Comparison of ENCODE assay signal across 17 mouse cellular contexts in the genomic region with DNA sequence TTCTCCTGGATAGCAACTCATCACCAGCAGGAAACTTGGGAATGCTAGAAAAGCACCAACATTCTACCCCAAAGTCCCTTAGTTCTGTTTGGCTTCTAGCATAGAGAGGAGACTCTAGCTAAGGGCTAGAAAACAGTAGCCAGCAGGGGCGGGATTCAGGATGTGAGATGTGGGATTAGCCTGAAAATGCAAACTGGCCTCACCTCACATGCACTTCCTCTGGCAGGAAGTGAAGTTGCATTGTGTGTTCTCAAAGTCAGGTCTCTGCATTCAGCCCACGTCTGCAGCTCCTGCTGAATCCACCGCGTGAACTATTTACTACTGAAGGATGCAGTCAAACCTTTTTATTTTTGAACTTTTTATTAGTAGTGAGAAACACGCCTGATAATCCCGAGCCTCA.
DNase-seq lines count a peak whose midpoint lies in the region; ATAC-seq lines count a peak whose summit lies in the region.
"Had no signal": no experiment of that assay in that cellular context is flagged by ENCODE, and none has a peak within 500 bp of the region (broad histone marks: within the 10 kb centered on the region; RNA-seq: fewer than 3 reads in every experiment).

No protein-coding gene starts in this region.

- peaks cover 19% of the 10 kb centered on the region for H3K9me3 ChIP-seq in megakaryocyte, embryonic 14.5 days
- H3K9me3 ChIP-seq: neural tube, embryonic 12.5 days had no signal

- H3K27me3 ChIP-seq in megakaryocyte, embryonic 14.5 days (replicated peaks): no peaks in the 10 kb centered on the region
- H3K27me3 ChIP-seq: neural tube, embryonic 12.5 days had no signal

- intact Hi-C loops in left cerebral cortex, postnatal 36 days (cut with DNase I): no loop called here

- H3K36me3 ChIP-seq in megakaryocyte, embryonic 14.5 days (replicated peaks; ENCODE audit: low read length): peaks cover 6% of the 10 kb centered on the region
- H3K36me3 ChIP-seq: neural tube, embryonic 12.5 days had no signal

- peak overlapping the region; percentile 80 for H3K4me3 ChIP-seq in megakaryocyte, embryonic 14.5 days (replicated peaks)
- H3K4me3 ChIP-seq: layer of hippocampus, adult 2 months; neural tube, embryonic 12.5 days had no signal

- peaks cover 16% of the 10 kb centered on the region for H3K4me1 ChIP-seq in megakaryocyte, embryonic 14.5 days
- H3K4me1 ChIP-seq: neural tube, embryonic 12.5 days had no signal

- peak; percentile 70 for DNase-seq in ZHBTc4 (ENCODE audit: low read depth, low spot score)
- no peak for DNase-seq in layer of hippocampus, adult 11-12 months (ENCODE audit: low spot score)
- DNase-seq in left cerebral cortex, postnatal 36 days (ENCODE audit: low spot score in 2 of 2): no peak
- no peak for DNase-seq in embryo, embryonic 11 days
- DNase-seq: adrenal gland, adult 8-10 months; cerebellum, adult 9-10 months; forebrain, postnatal 0 days; gastrocnemius, postnatal 36 days; left cerebral cortex, postnatal 4 days; liver; lung, postnatal 14 days had no signal

- no peak for ATAC-seq in megakaryocyte, adult 5-6 weeks (ENCODE audit: poor library complexity, severe bottlenecking)
- ATAC-seq in inflammation-experienced regulatory T-cells, adult 6 months: peak; percentile 35
- ATAC-seq: forebrain, postnatal 0 days; intestine, embryonic 16.5 days had no signal
